Mouse (Mus musculus): ENCODE measurements around the gene Slc22a17. TPM values are rescaled to one million over a fixed set of nuclear protein-coding genes. Genes with fewer than 3 reads are reported as not detected.
"Not testable (repeated sequence)": the region's sequence is repeated elsewhere in the genome, so short reads cannot be mapped to it uniquely, and the experiment has no call there.

The Slc22a17 gene
- 32.5 and 34.1 TPM in 2 replicates for polyA plus RNA-seq (2015; fragmentation: Nextera tagmentation; extraction: Ambion mirVana)

GRCm38 (mm10) chr14:54912886-54913285 is at the start of gene Slc22a17:
TSS of gene Slc22a17 (minus strand) at chr14:54913132.
- Histone ChIP-seq H3K27me3 (no peaks in the 10 kb centered on the region), H3K36me3 (peaks cover 28% of the 10 kb centered on the region)
- under 1% methylated on average over 27 of the region's 28 CpGs for WGBS

GRCm38 (mm10) chr14:54962714-54963113 is 49.8 kb upstream of the Slc22a17 start:
- H3K36me3 ChIP-seq: no peaks in the 10 kb centered on the region
- no peaks in the 10 kb centered on the region for H3K9me3 ChIP-seq
- no peaks in the 10 kb centered on the region for H3K27me3 ChIP-seq
- no peak overlapping the region for H3K27ac ChIP-seq
- ATAC-seq (ENCODE audit: borderline replicate concordance, extremely low read depth, low FRiP score, low TSS enrichment): no peak
- no peaks in the 10 kb centered on the region for H3K4me1 ChIP-seq
- H3K9ac ChIP-seq: no peak overlapping the region
- 77% methylated on average over 7 of the region's 7 CpGs for WGBS
- no peak overlapping the region for H3K4me2 ChIP-seq
- H3K4me3 ChIP-seq: no peak overlapping the region

More at GRCm38 (mm10) chr14:54912886-54913285, at the start of gene Slc22a17:
- ATAC-seq (ENCODE audit: borderline replicate concordance, extremely low read depth, low FRiP score, low TSS enrichment): peak; percentile 91
- no peaks in the 10 kb centered on the region for H3K9me3 ChIP-seq
- H3K4me1 ChIP-seq: peaks cover 14% of the 10 kb centered on the region
- H3K4me3 ChIP-seq: peak within 1 kb of the TSS; percentile 95
- H3K4me2 ChIP-seq: peak within 1 kb of the TSS; percentile 100
- H3K27ac ChIP-seq: peak within 1 kb of the TSS; percentile 55
- peak within 1 kb of the TSS; percentile 93 for H3K9ac ChIP-seq

- Histone ChIP-seq H3K4me1 (no peaks in the 10 kb centered on the region), H3K9ac (no peak overlapping the region), H3K27ac (no peak overlapping the region), H3K4me2 (no peak overlapping the region), H3K9me3 (no peaks in the 10 kb centered on the region), H3K27me3 (no peaks in the 10 kb centered on the region), H3K36me3 (no peaks in the 10 kb centered on the region), H3K4me3 (no peak overlapping the region)
- ATAC-seq (ENCODE audit: borderline replicate concordance, extremely low read depth, low FRiP score, low TSS enrichment): no peak
- WGBS: 74% methylated on average over 5 of the region's 5 CpGs
Observed at GRCm38 (mm10) chr14:54961487-54961886, 48.6 kb upstream of the Slc22a17 start.

- H3K27ac ChIP-seq: no peak overlapping the region
- WGBS: 50% methylated on average over 10 of the region's 10 CpGs
- no peaks in the 10 kb centered on the region for H3K9me3 ChIP-seq
- no peak overlapping the region for H3K9ac ChIP-seq
- H3K27me3 ChIP-seq: no peaks in the 10 kb centered on the region
- no peak overlapping the region for H3K4me2 ChIP-seq
- no peak for ATAC-seq (ENCODE audit: borderline replicate concordance, extremely low read depth, low FRiP score, low TSS enrichment)
- no peak overlapping the region for H3K4me3 ChIP-seq
- H3K36me3 ChIP-seq: no peaks in the 10 kb centered on the region
- no peaks in the 10 kb centered on the region for H3K4me1 ChIP-seq
Observed at GRCm38 (mm10) chr14:54960769-54961168, 47.8 kb upstream of the Slc22a17 start.

- not testable (repeated sequence) for H3K27me3 ChIP-seq, H3K4me3 ChIP-seq, H3K27ac ChIP-seq, H3K4me2 ChIP-seq, H3K4me1 ChIP-seq, H3K36me3 ChIP-seq, H3K9me3 ChIP-seq, H3K9ac ChIP-seq
- 0 out of 2 replicates have a peak, but pooled peaks have one; percentile 50 for ATAC-seq (ENCODE audit: borderline replicate concordance, extremely low read depth, low FRiP score, low TSS enrichment)
- WGBS: 86% methylated on average over 12 of the region's 12 CpGs
Observed at GRCm38 (mm10) chr14:54959853-54960613, 47.1 kb upstream of the Slc22a17 start.

GRCm38 (mm10) chr14:54959197-54959596 is 46.3 kb upstream of the Slc22a17 start:
- no peaks in the 10 kb centered on the region for H3K4me1 ChIP-seq
- WGBS: 80% methylated on average over 3 of the region's 3 CpGs
- no peaks in the 10 kb centered on the region for H3K27me3 ChIP-seq
- no peaks in the 10 kb centered on the region for H3K36me3 ChIP-seq
- H3K9me3 ChIP-seq: no peaks in the 10 kb centered on the region
- no peak overlapping the region for H3K9ac ChIP-seq
- H3K4me3 ChIP-seq: no peak overlapping the region
- H3K27ac ChIP-seq: no peak overlapping the region
- no peak for ATAC-seq (ENCODE audit: borderline replicate concordance, extremely low read depth, low FRiP score, low TSS enrichment)
- no peak overlapping the region for H3K4me2 ChIP-seq

GRCm38 (mm10) chr14:54958503-54958902 is 45.6 kb upstream of the Slc22a17 start:
- H3K9ac ChIP-seq: no peak overlapping the region
- ATAC-seq (ENCODE audit: borderline replicate concordance, extremely low read depth, low FRiP score, low TSS enrichment): no peak
- H3K27ac ChIP-seq: no peak overlapping the region
- H3K4me2 ChIP-seq: no peak overlapping the region
- H3K27me3 ChIP-seq: no peaks in the 10 kb centered on the region
- H3K9me3 ChIP-seq: no peaks in the 10 kb centered on the region
- H3K36me3 ChIP-seq: no peaks in the 10 kb centered on the region
- no peaks in the 10 kb centered on the region for H3K4me1 ChIP-seq
- no peak overlapping the region for H3K4me3 ChIP-seq
- WGBS: 76% methylated on average over 4 of the region's 4 CpGs

GRCm38 (mm10) chr14:54956533-54956932 is 43.6 kb upstream of the Slc22a17 start:
- Histone ChIP-seq H3K4me3 (no peak overlapping the region), H3K4me2 (no peak overlapping the region), H3K9me3 (no peaks in the 10 kb centered on the region), H3K4me1 (no peaks in the 10 kb centered on the region), H3K36me3 (no peaks in the 10 kb centered on the region), H3K27ac (no peak overlapping the region), H3K27me3 (peaks cover 2% of the 10 kb centered on the region; the same call in 1 of the 2 replicates), H3K9ac (no peak overlapping the region)
- WGBS: 78% methylated on average over 9 of the region's 9 CpGs
- ATAC-seq (ENCODE audit: borderline replicate concordance, extremely low read depth, low FRiP score, low TSS enrichment): 0 out of 2 replicates have a peak, but pooled peaks have one; percentile 35

GRCm38 (mm10) chr14:54955481-54955880 is 42.5 kb upstream of the Slc22a17 start:
- 75% methylated on average over 3 of the region's 3 CpGs for WGBS
- no peak overlapping the region for H3K4me2 ChIP-seq
- no peaks in the 10 kb centered on the region for H3K4me1 ChIP-seq
- no peak overlapping the region for H3K27ac ChIP-seq
- H3K4me3 ChIP-seq: no peak overlapping the region
- H3K9me3 ChIP-seq: no peaks in the 10 kb centered on the region
- no peak overlapping the region for H3K9ac ChIP-seq
- no peaks in the 10 kb centered on the region for H3K36me3 ChIP-seq
- peaks cover 3% of the 10 kb centered on the region; the same call in 1 of the 2 replicates for H3K27me3 ChIP-seq
- no peak for ATAC-seq (ENCODE audit: borderline replicate concordance, extremely low read depth, low FRiP score, low TSS enrichment)

- no peaks in the 10 kb centered on the region for H3K4me1 ChIP-seq
- no peaks in the 10 kb centered on the region for H3K36me3 ChIP-seq
- no peak overlapping the region for H3K4me3 ChIP-seq
- no peak for ATAC-seq (ENCODE audit: borderline replicate concordance, extremely low read depth, low FRiP score, low TSS enrichment)
- H3K9ac ChIP-seq: no peak overlapping the region
- H3K27ac ChIP-seq: no peak overlapping the region
- peaks cover 3% of the 10 kb centered on the region; the same call in 1 of the 2 replicates for H3K27me3 ChIP-seq
- WGBS: 68% methylated on average over 3 of the region's 3 CpGs
- no peaks in the 10 kb centered on the region for H3K9me3 ChIP-seq
- H3K4me2 ChIP-seq: no peak overlapping the region
Observed at GRCm38 (mm10) chr14:54954474-54954873, 41.5 kb upstream of the Slc22a17 start.

GRCm38 (mm10) chr14:54953664-54954206 is 40.8 kb upstream of the Slc22a17 start:
- no peaks in the 10 kb centered on the region for H3K9me3 ChIP-seq
- ATAC-seq (ENCODE audit: borderline replicate concordance, extremely low read depth, low FRiP score, low TSS enrichment): no peak
- no peaks in the 10 kb centered on the region for H3K4me1 ChIP-seq
- H3K27ac ChIP-seq: no peak overlapping the region
- no peak overlapping the region for H3K9ac ChIP-seq
- H3K36me3 ChIP-seq: no peaks in the 10 kb centered on the region
- WGBS: 89% methylated on average over 8 of the region's 8 CpGs
- H3K27me3 ChIP-seq: peaks cover 3% of the 10 kb centered on the region; the same call in 1 of the 2 replicates
- no peak overlapping the region for H3K4me3 ChIP-seq
- H3K4me2 ChIP-seq: no peak overlapping the region

- Histone ChIP-seq H3K36me3 (no peaks in the 10 kb centered on the region), H3K4me3 (no peak overlapping the region), H3K9me3 (no peaks in the 10 kb centered on the region), H3K27me3 (peaks cover 3% of the 10 kb centered on the region; the same call in 1 of the 2 replicates), H3K9ac (no peak overlapping the region), H3K4me2 (no peak overlapping the region), H3K4me1 (no peaks in the 10 kb centered on the region), H3K27ac (no peak overlapping the region)
- ATAC-seq (ENCODE audit: borderline replicate concordance, extremely low read depth, low FRiP score, low TSS enrichment): no peak
- WGBS: 89% methylated on average over 6 of the region's 6 CpGs
Observed at GRCm38 (mm10) chr14:54951587-54951986, 38.7 kb upstream of the Slc22a17 start.
